Mouse (Mus musculus) hindbrain, embryonic 11.5 days (tissue): ENCODE measurements around the gene Dner. TPM values are rescaled to one million over a fixed set of nuclear protein-coding genes. Genes with fewer than 3 reads are reported as not detected.

ENCODE experiments used
- ATAC-seq: fragments of 200-750 bp; cut with Nextera tagmentation; 2 replicates; pipeline ENCODE4 v1.8.0; 2017; ENCODE audit warnings: mild to moderate bottlenecking, moderate TSS enrichment, moderate library complexity; ENCODE audit not compliant: low FRiP score
- DNase-seq: peaks from one replicate; pipeline ENCODE4 v3.0.0-alpha.2; 2015; ENCODE audit warnings: low spot score
- H3K27ac ChIP-seq: fragments of 300-500 bp; sonication (generic); 2 replicates; pipeline ENCODE4 v1.5.1; 2014; ENCODE audit warnings: mild to moderate bottlenecking, low read depth, low read length
- H3K27me3 ChIP-seq: fragments of 300-500 bp; sonication (generic); 2 replicates; pipeline ENCODE4 v1.6.1; 2014; ENCODE audit warnings: mild to moderate bottlenecking, low read length, moderate library complexity, mixed read lengths; ENCODE audit not compliant: control insufficient read depth, insufficient read depth
- H3K36me3 ChIP-seq: fragments of 300-500 bp; sonication (generic); 2 replicates; pipeline ENCODE4 v1.6.1; 2014; ENCODE audit warnings: mild to moderate bottlenecking, low read length, moderate library complexity, mixed read lengths; ENCODE audit not compliant: control insufficient read depth, insufficient read depth
- H3K4me1 ChIP-seq: fragments of 300-500 bp; sonication (generic); replicated peaks from 2 replicates; pipeline ENCODE4 v1.6.1; 2014; ENCODE audit warnings: low read length, mixed read lengths; ENCODE audit not compliant: control insufficient read depth, insufficient read depth
- H3K4me2 ChIP-seq: fragments of 300-500 bp; sonication (generic); replicated peaks from 2 replicates; pipeline ENCODE4 v1.6.1; 2014; ENCODE audit warnings: mild to moderate bottlenecking, low read depth, low read length
- H3K4me3 ChIP-seq: fragments of 300-500 bp; sonication (generic); 2 replicates; pipeline ENCODE4 v1.5.1; 2014; ENCODE audit warnings: low read depth, low read length
- H3K9ac ChIP-seq: fragments of 300-500 bp; sonication (generic); 2 replicates; pipeline ENCODE4 v1.6.1; 2014; ENCODE audit warnings: low read depth, low read length
- H3K9me3 ChIP-seq: fragments of 300-500 bp; sonication (generic); 2 replicates; pipeline ENCODE4 v1.6.1; 2016; ENCODE audit warnings: low read length; ENCODE audit not compliant: control insufficient read depth
- WGBS: fragments of 180-500 bp; shearing (Covaris S2); extraction: QIAGEN DNeasy Blood & Tissue Kit; methylation state at CpG from one replicate; pipeline ENCODE4 v1.1.7; 2014; 5-methylcytosine and 5-hydroxymethylcytosine counted together
- polyA plus RNA-seq: library from polyadenylated mRNA; unstranded; fragments of >200 nt; fragmentation: Nextera tagmentation; extraction: Ambion mirVana; gene quantifications from 2 replicates; pipeline ENCODE4 v1.2.1, GENCODE M21; 2014

The Dner gene
- polyA plus RNA-seq, 1 experiment from 2014 or later, result 44.7 TPM

DNA sequence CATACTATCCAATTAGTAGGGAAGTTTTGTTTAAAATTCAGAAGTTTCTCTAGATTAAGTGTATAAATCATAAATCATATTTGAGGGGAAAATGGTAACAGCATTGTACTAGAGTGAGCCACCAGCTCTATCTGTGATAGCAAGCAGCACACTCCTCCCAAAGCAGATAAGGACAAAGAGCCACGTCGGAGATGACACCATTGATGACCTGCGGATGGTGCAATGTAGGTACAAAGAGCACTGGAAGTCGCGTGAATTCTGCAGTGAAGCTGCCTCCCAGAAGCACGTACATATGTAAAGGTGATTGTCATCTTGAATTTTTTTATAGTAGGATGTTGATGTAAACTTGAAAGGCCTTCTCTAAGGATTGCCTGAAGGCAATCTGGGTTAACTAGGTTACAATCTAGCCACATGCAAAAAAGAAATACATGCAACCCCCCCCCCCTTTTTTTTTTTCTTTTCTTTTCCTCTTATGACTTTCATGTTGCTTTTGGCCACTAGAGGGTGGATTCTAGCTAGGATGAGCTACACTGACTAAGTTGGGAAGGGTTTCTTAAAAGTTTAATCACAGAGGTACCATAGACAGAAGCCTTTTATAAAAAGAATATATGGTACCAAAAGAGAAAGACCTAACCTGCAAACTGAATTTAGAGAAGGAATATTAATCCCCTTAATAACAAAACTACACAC is 262.6 kb downstream of the Dner start:
- Histone ChIP-seq H3K4me1 (no peaks in the 10 kb centered on the region), H3K4me3 (no peak overlapping the region), H3K9ac (no peak overlapping the region), H3K9me3 (no peaks in the 10 kb centered on the region), H3K27me3 (no peaks in the 10 kb centered on the region), H3K4me2 (no peak overlapping the region), H3K36me3 (no peaks in the 10 kb centered on the region), H3K27ac (no peak overlapping the region)
- 77% methylated on average over 6 of the region's 6 CpGs for WGBS
- DNase-seq, result peak; percentile 8
- ATAC-seq, result no peak

GRCm38 (mm10) chr1:84432311-84432710 is 263.7 kb downstream of the Dner start:
- ATAC-seq (no peak), DNase-seq (no peak)
- Histone ChIP-seq H3K27ac (no peak overlapping the region), H3K4me3 (no peak overlapping the region), H3K9ac (no peak overlapping the region), H3K9me3 (no peaks in the 10 kb centered on the region), H3K27me3 (no peaks in the 10 kb centered on the region), H3K4me2 (no peak overlapping the region), H3K36me3 (no peaks in the 10 kb centered on the region), H3K4me1 (no peaks in the 10 kb centered on the region)
- 74% methylated on average over 1 of the region's 1 CpGs for WGBS

DNA sequence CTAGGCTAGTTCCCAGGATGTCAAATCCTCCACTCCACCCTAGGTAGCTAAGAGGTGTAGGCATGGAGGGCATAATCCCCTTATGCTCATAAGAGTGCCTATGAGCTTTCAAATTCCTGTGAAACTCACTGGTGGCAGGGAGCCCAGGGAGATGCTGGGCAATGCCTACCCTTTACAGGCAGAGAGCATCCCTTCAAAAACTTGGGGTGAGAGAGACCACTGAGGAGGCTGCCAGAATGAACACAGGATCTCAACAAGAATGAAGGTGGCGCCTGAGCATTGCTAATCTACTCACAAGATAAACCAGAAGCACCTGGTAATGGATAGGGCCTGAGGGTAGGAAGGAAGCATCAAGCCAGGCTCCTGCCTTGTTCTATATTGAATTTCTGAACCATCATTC is 267.7 kb downstream of the Dner start:
- Histone ChIP-seq H3K9me3 (no peaks in the 10 kb centered on the region), H3K4me2 (no peak overlapping the region), H3K4me3 (no peak overlapping the region), H3K4me1 (no peaks in the 10 kb centered on the region), H3K36me3 (no peaks in the 10 kb centered on the region), H3K27ac (no peak overlapping the region), H3K27me3 (no peaks in the 10 kb centered on the region), H3K9ac (no peak overlapping the region)
- 84% methylated on average over 1 of the region's 1 CpGs for WGBS
- ATAC-seq (no peak), DNase-seq (no peak)

DNA sequence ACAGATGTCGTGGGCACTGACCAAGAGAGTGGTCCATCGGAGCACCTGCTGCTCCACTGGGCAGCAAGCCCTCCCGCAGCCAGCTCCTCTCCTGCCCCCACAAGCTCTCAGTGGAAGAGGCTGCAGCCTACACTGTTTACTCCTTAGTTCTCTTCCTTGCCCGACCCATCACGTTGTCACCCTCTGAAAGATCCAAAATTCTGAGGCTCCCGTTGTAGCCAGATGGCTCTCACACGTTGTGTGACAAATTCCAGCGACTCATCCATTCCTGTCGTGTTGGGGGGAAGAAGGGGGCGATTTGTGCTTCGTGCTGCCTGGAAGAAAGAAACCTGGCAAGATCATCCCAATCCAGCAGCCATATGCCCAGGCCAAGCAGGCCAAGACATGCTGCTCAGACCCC is 268.3 kb downstream of the Dner start:
- no peak overlapping the region for H3K4me3 ChIP-seq
- WGBS, result 86% methylated on average over 11 of the region's 11 CpGs
- no peak overlapping the region for H3K27ac ChIP-seq
- H3K36me3 ChIP-seq, result no peaks in the 10 kb centered on the region
- ATAC-seq (no peak), DNase-seq (no peak)
- no peaks in the 10 kb centered on the region for H3K27me3 ChIP-seq
- H3K4me1 ChIP-seq, result no peaks in the 10 kb centered on the region
- H3K4me2 ChIP-seq, result no peak overlapping the region
- H3K9me3 ChIP-seq, result no peaks in the 10 kb centered on the region
- no peak overlapping the region for H3K9ac ChIP-seq

DNA sequence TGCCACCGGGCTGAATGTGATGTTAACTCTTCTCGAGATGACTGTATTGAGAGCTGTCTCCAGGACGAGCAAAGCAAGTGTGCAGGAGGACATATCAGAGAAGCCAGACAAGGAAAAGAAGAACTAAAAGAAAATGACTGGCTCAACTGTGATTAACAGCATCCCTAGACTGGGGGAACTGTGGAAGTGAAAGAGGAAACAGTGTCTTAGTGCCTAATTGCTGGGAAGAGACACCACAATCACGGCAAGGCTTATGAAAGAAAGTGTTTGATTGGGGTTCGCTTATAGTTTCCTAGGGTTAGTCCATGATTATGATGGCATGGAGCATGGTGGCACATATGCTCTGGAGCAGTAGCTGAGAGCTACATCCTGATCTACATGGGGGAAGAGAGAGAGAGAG is 269.3 kb downstream of the Dner start:
- Histone ChIP-seq H3K36me3 (no peaks in the 10 kb centered on the region), H3K9me3 (no peaks in the 10 kb centered on the region), H3K27ac (no peak overlapping the region), H3K4me2 (no peak overlapping the region), H3K27me3 (no peaks in the 10 kb centered on the region), H3K4me1 (no peaks in the 10 kb centered on the region), H3K4me3 (no peak overlapping the region), H3K9ac (no peak overlapping the region)
- ATAC-seq (no peak), DNase-seq (no peak)
- WGBS, result 88% methylated on average over 5 of the region's 5 CpGs

GRCm38 (mm10) chr1:84422881-84423280 is 273.1 kb downstream of the Dner start:
- Histone ChIP-seq H3K27ac (no peak overlapping the region), H3K9ac (no peak overlapping the region), H3K27me3 (no peaks in the 10 kb centered on the region), H3K9me3 (no peaks in the 10 kb centered on the region), H3K4me3 (no peak overlapping the region), H3K4me1 (no peaks in the 10 kb centered on the region), H3K36me3 (no peaks in the 10 kb centered on the region), H3K4me2 (no peak overlapping the region)
- WGBS, result 74% methylated on average over 2 of the region's 2 CpGs
- ATAC-seq, result no peak
- no peak for DNase-seq

DNA sequence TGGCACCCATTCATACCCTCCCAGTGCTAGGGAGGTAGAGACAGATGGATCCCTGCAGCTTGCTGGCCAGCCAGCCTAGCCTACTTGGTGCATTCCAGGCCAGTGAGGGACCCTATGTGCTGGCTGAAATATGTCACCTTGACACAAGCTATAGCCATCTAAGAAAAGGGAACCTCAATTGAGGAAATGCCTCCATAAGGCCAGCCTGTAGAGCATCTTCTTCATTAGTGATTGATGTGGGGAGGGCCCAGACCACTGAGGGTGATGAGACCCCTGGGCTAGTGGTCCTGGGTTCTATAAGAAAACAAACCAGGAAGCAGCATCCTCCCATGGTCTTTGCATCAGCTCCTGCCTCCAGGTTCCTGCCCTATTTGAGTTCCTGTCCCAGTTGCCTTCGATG is 274.2 kb downstream of the Dner start:
- Histone ChIP-seq H3K27ac (no peak overlapping the region), H3K9ac (no peak overlapping the region), H3K27me3 (no peaks in the 10 kb centered on the region), H3K36me3 (no peaks in the 10 kb centered on the region), H3K4me2 (no peak overlapping the region), H3K4me1 (no peaks in the 10 kb centered on the region), H3K4me3 (no peak overlapping the region), H3K9me3 (no peaks in the 10 kb centered on the region)
- WGBS, result 94% methylated on average over 1 of the region's 1 CpGs
- DNase-seq (no peak), ATAC-seq (no peak)

- 66% methylated on average over 2 of the region's 2 CpGs for WGBS
- Histone ChIP-seq H3K9ac (no peak overlapping the region), H3K36me3 (no peaks in the 10 kb centered on the region), H3K27ac (no peak overlapping the region), H3K9me3 (no peaks in the 10 kb centered on the region), H3K4me3 (no peak overlapping the region), H3K4me2 (no peak overlapping the region), H3K27me3 (no peaks in the 10 kb centered on the region), H3K4me1 (no peaks in the 10 kb centered on the region)
- DNase-seq (no peak), ATAC-seq (no peak)
Measured at GRCm38 (mm10) chr1:84419416-84419815, 276.6 kb downstream of the Dner start.

GRCm38 (mm10) chr1:84418511-84418910 is 277.5 kb downstream of the Dner start:
- no peaks in the 10 kb centered on the region for H3K27me3 ChIP-seq
- ATAC-seq (peak; percentile 30; the same call in 1 of the 2 replicates), DNase-seq (peak; percentile 9)
- H3K9me3 ChIP-seq, result no peaks in the 10 kb centered on the region
- no peak overlapping the region for H3K4me2 ChIP-seq
- no peak overlapping the region for H3K27ac ChIP-seq
- H3K36me3 ChIP-seq, result no peaks in the 10 kb centered on the region
- WGBS, result 58% methylated on average over 9 of the region's 9 CpGs
- no peak overlapping the region for H3K9ac ChIP-seq
- H3K4me3 ChIP-seq, result no peak overlapping the region
- no peaks in the 10 kb centered on the region for H3K4me1 ChIP-seq
